ENCODE assay signal across 9 mouse cellular contexts in the genomic region with DNA sequence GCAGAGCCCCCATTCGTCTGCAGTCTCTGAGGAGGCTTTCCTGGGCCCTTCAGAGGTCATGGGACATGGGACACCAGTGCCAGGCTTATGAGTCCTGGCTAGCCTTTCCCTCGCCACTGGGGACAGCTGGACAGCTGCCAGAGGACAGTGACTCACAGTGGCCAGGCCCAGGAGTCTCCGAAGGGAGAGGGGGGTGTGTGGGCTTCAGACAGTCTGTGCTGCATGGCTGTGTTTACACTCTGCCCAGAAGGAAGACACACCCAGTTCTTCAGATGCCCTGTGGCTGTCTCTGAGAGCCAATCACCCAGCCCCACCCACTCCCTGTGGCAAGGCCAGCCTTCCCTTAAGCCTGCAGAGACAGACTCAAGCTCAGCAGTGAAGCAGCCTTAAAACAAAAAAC. TPM values are rescaled to one million over a fixed set of nuclear protein-coding genes. Genes with fewer than 3 reads are reported as not detected.
A peak's percentile ranks its signal among the peaks of the same experiment; 100 is the strongest.
DNase-seq lines count a peak whose midpoint lies in the region; ATAC-seq lines count a peak whose summit lies in the region.
"Had no signal": no experiment of that assay in that cellular context is flagged by ENCODE, and none has a peak within 500 bp of the region (broad histone marks: within the 10 kb centered on the region; RNA-seq: fewer than 3 reads in every experiment).

No protein-coding gene starts in this region.

- no peaks in the 10 kb centered on the region for H3K27me3 ChIP-seq in kidney, embryonic 14.5 days (ENCODE audit: control insufficient read depth, insufficient read depth, low read length)
- H3K27me3 ChIP-seq in kidney, embryonic 15.5 days: no peaks in the 10 kb centered on the region
- H3K27me3 ChIP-seq: heart, embryonic 15.5 days had no signal

- H3K4me3 ChIP-seq in kidney, embryonic 14.5 days (ENCODE audit: low read length): no peak overlapping the region
- no peak overlapping the region for H3K4me3 ChIP-seq in kidney, embryonic 15.5 days (replicated peaks)
- H3K4me3 ChIP-seq: heart, embryonic 15.5 days had no signal

- no peaks in the 10 kb centered on the region; the same call in 1 of the 2 replicates for H3K36me3 ChIP-seq in kidney, embryonic 14.5 days (ENCODE audit: control insufficient read depth, insufficient read depth, low read length)
- H3K36me3 ChIP-seq in kidney, embryonic 15.5 days: no peaks in the 10 kb centered on the region
- H3K36me3 ChIP-seq: heart, embryonic 15.5 days had no signal

- H3K9ac ChIP-seq in kidney, embryonic 14.5 days (ENCODE audit: low read depth, low read length): no peak overlapping the region
- H3K9ac ChIP-seq in kidney, embryonic 15.5 days: no peak overlapping the region
- H3K9ac ChIP-seq: heart, embryonic 15.5 days had no signal

- no peak for ATAC-seq in kidney, embryonic 14.5 days (ENCODE audit: low FRiP score, low TSS enrichment)
- ATAC-seq in activated CD4-positive, CD25-positive, alpha-beta regulatory T cell, adult 4 months: peak; percentile 37
- ATAC-seq in kidney, embryonic 15.5 days (replicated peaks; ENCODE audit: low FRiP score): peak; percentile 50; the same call in 1 of the 2 replicates

- no peak overlapping the region for H3K27ac ChIP-seq in kidney, embryonic 14.5 days (ENCODE audit: low read depth, low read length)
- H3K27ac ChIP-seq in kidney, embryonic 15.5 days: no peak overlapping the region
- H3K27ac ChIP-seq: heart, embryonic 15.5 days had no signal

- no peak overlapping the region for H3K4me2 ChIP-seq in kidney, embryonic 14.5 days (replicated peaks; ENCODE audit: low read depth, low read length)
- H3K4me2 ChIP-seq in kidney, embryonic 15.5 days: no peak overlapping the region
- H3K4me2 ChIP-seq: heart, embryonic 15.5 days had no signal

- H3K4me1 ChIP-seq in kidney, embryonic 14.5 days (ENCODE audit: control insufficient read depth, insufficient read depth, low read length): peaks cover 22% of the 10 kb centered on the region
- H3K4me1 ChIP-seq in kidney, embryonic 15.5 days: peaks cover 46% of the 10 kb centered on the region

- WGBS in kidney, embryonic 14.5 days: 33% methylated on average over 3 of the region's 3 CpGs
- 27% methylated on average over 3 of the region's 3 CpGs for WGBS in kidney, embryonic 15.5 days

- DNase-seq in kidney, adult 11 months: peak; percentile 39
- peak; percentile 90 for DNase-seq in gastrocnemius, adult 18-20 months (ENCODE audit: low spot score)
- peak; percentile 77 to 85 for DNase-seq in lung, postnatal 4 days
- DNase-seq in right cerebral cortex, postnatal 10 days (ENCODE audit: low spot score in 2 of 2): no peak
- DNase-seq in thymus, postnatal 10 days (ENCODE audit: low spot score in 2 of 2): no peak

- no peaks in the 10 kb centered on the region for H3K9me3 ChIP-seq in kidney, embryonic 14.5 days (ENCODE audit: control insufficient read depth, low read length)
- H3K9me3 ChIP-seq in kidney, embryonic 15.5 days (replicated peaks): no peaks in the 10 kb centered on the region
- H3K9me3 ChIP-seq: heart, embryonic 15.5 days had no signal

RNA-seq across cellular contexts. Expression of a gene that starts 5.3 kb away (rescaled TPM):
- 15.5 and 17.0 TPM in 2 replicates for polyA plus RNA-seq in kidney, embryonic 14.5 days (2014; fragmentation: Nextera tagmentation; extraction: Ambion mirVana)
- 1 to 10 TPM; 2.2 to 2.4 TPM for polyA plus RNA-seq in activated CD4-positive, CD25-positive, alpha-beta regulatory T cell, adult 4 months (2017; shearing (Covaris generic))
- 100 to 1,000 TPM; 130 to 173 TPM for total RNA-seq in gastrocnemius, adult 18-20 months (2021)
- polyA plus RNA-seq in kidney, embryonic 15.5 days (2015; fragmentation: Nextera tagmentation; extraction: Ambion mirVana): 16.6 and 17.5 TPM in 2 replicates

RNA-seq across cellular contexts. Expression of a gene that starts 16.9 kb away (rescaled TPM):
- polyA plus RNA-seq in kidney, embryonic 14.5 days (2014; fragmentation: Nextera tagmentation; extraction: Ambion mirVana): 204 and 205 TPM in 2 replicates
- 100 to 1,000 TPM; 456 to 496 TPM for polyA plus RNA-seq in activated CD4-positive, CD25-positive, alpha-beta regulatory T cell, adult 4 months (2017; shearing (Covaris generic))
- total RNA-seq in gastrocnemius, adult 18-20 months (2021): 100 to 1,000 TPM; 167 to 182 TPM
- 183 and 189 TPM in 2 replicates for polyA plus RNA-seq in kidney, embryonic 15.5 days (2015; fragmentation: Nextera tagmentation; extraction: Ambion mirVana)

RNA-seq across cellular contexts. Expression of a gene that starts 29.2 kb away (rescaled TPM):
- not detected in 2 replicates for polyA plus RNA-seq in kidney, embryonic 14.5 days (2014; fragmentation: Nextera tagmentation; extraction: Ambion mirVana)
- not detected for polyA plus RNA-seq in activated CD4-positive, CD25-positive, alpha-beta regulatory T cell, adult 4 months (2017; shearing (Covaris generic))
- total RNA-seq in gastrocnemius, adult 18-20 months (2021): not detected
- polyA plus RNA-seq in kidney, embryonic 15.5 days (2015; fragmentation: Nextera tagmentation; extraction: Ambion mirVana): not detected in 2 replicates
- polyA plus RNA-seq: heart, embryonic 15.5 days had no signal

Comparison
In these comparisons a context has a peak if more than half of its experiments do, and no peak if none do; other contexts are left out.
1. DNase-seq: peak in kidney, adult 11 months (single experiment), gastrocnemius, adult 18-20 months (single experiment) and lung, postnatal 4 days (2 of 2); none in right cerebral cortex, postnatal 10 days (0 of 2) and thymus, postnatal 10 days (0 of 2).